Mouse (Mus musculus) hindbrain, embryonic 13.5 days (tissue): ENCODE measurements around the gene Tbc1d10b. TPM values are rescaled to one million over a fixed set of nuclear protein-coding genes. Genes with fewer than 3 reads are reported as not detected.

ENCODE experiments used
- ATAC-seq: fragments of 200-750 bp; cut with Nextera tagmentation; 2 replicates; pipeline ENCODE4 v1.8.0; 2017; ENCODE audit warnings: moderate TSS enrichment; ENCODE audit not compliant: low FRiP score
- H3K27ac ChIP-seq: fragments of 300-500 bp; sonication (generic); 2 replicates; pipeline ENCODE4 v1.5.1; 2015; ENCODE audit warnings: inconsistent platforms, mild to moderate bottlenecking, moderate library complexity
- H3K27me3 ChIP-seq: fragments of 300-500 bp; sonication (generic); 2 replicates; pipeline ENCODE4 v1.6.1; 2015; ENCODE audit warnings: mild to moderate bottlenecking, inconsistent platforms
- H3K36me3 ChIP-seq: fragments of 300-500 bp; sonication (generic); 2 replicates; pipeline ENCODE4 v1.6.1; 2015; ENCODE audit warnings: mild to moderate bottlenecking, inconsistent platforms
- H3K4me1 ChIP-seq: fragments of 300-500 bp; sonication (generic); replicated peaks from 2 replicates; pipeline ENCODE4 v1.6.1; 2015; ENCODE audit warnings: inconsistent platforms
- H3K4me2 ChIP-seq: fragments of 300-500 bp; sonication (generic); 2 replicates; pipeline ENCODE4 v1.6.1; 2015; ENCODE audit warnings: inconsistent platforms, mild to moderate bottlenecking, moderate library complexity
- H3K4me3 ChIP-seq: fragments of 300-500 bp; sonication (generic); 2 replicates; pipeline ENCODE4 v1.5.1; 2015; ENCODE audit warnings: mild to moderate bottlenecking, inconsistent platforms
- H3K9ac ChIP-seq: fragments of 300-500 bp; sonication (generic); 2 replicates; pipeline ENCODE4 v1.6.1; 2015; ENCODE audit warnings: mild to moderate bottlenecking, inconsistent platforms
- H3K9me3 ChIP-seq: fragments of 300-500 bp; sonication (generic); 2 replicates; pipeline ENCODE4 v1.6.1; 2016; ENCODE audit warnings: inconsistent platforms
- WGBS: fragments of 180-500 bp; shearing (Covaris S2); methylation state at CpG from one replicate; pipeline ENCODE4 v1.1.7; 2015; 5-methylcytosine and 5-hydroxymethylcytosine counted together
- polyA plus RNA-seq: library from polyadenylated mRNA; unstranded; fragments of >200 nt; fragmentation: Nextera tagmentation; extraction: Ambion mirVana; gene quantifications from 2 replicates; pipeline ENCODE4 v1.2.1, GENCODE M21; 2015

Tbc1d10b gene
- polyA plus RNA-seq, 1 experiment from 2014 or later: 28.0 TPM

DNA sequence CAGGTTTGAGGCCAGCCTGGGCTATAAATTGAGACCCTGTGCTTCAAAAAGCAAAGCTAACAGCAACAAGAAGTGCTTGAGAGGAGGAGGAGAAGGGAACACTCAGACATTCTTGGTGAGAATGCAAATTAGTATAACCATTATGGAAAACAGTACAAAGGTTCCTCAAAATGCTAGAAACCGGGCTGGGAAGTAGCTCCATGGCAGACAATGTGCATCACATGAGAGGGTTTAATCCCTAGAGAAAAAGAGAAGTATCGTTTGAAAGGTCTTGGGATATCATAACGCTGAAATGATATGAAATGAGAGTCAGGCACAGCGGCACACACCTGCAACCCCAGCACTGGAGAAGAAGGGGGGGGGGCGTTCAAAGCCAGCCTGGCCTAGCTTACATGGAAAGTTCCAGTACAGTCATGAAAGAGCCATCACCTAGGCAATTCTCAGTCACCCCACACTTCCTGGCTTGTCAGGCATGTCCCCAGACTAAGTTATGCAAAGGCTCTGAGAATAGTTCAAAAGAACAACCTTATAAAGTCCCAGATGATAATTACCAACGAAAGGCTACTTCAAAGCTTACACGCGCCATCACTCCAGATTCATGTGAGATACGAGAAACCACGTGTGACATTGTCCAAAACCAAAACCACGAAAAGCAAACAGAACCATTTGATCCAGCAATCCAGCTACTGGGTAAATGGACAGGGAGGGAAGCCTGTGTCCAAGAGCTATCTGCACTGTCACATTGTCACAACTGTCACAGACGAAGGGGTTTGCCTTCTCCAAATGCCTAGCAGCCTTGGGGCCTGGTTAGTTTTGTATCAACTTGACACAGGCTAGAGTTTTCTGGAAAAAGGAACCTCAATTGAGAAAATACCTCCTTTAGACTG is 42.4 kb downstream of the Tbc1d10b start:
- Histone ChIP-seq H3K9me3 (no peaks in the 10 kb centered on the region), H3K27me3 (no peaks in the 10 kb centered on the region)

DNA sequence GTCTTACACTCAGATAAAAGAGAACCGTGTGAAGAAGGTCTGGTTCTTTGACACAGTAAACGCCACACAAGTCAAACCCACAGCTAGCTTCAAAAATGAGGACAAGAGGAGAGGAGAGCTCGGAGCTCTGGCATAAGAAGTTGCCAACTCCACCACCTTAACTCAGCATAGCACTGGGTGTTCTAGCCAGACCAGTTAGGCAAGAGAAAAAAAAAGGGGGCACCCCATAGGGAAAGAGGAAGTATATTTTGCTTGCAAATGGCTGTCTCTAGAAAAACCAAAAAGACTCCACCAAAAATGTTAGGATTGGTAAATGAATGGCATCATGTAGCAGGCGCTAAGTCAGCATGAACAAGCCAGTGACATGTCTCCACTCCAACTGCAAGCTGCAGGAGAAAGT is 44.3 kb downstream of the Tbc1d10b start:
- H3K27ac ChIP-seq: no peak overlapping the region
- H3K4me1 ChIP-seq: no peaks in the 10 kb centered on the region
- no peaks in the 10 kb centered on the region for H3K27me3 ChIP-seq
- ATAC-seq: no peak
- no peak overlapping the region for H3K4me3 ChIP-seq
- H3K9ac ChIP-seq: no peak overlapping the region
- WGBS: 84% methylated on average over 4 of the region's 4 CpGs
- H3K9me3 ChIP-seq: no peaks in the 10 kb centered on the region
- H3K4me2 ChIP-seq: no peak overlapping the region
- H3K36me3 ChIP-seq: no peaks in the 10 kb centered on the region

More for the DNA sequence above, 42.4 kb downstream of the Tbc1d10b start:
- Histone ChIP-seq H3K27ac (no peak overlapping the region), H3K4me2 (no peak overlapping the region), H3K4me3 (no peak overlapping the region), H3K4me1 (no peaks in the 10 kb centered on the region), H3K9ac (no peak overlapping the region), H3K36me3 (no peaks in the 10 kb centered on the region)
- WGBS: 90% methylated on average over 12 of the region's 12 CpGs
- no peak for ATAC-seq

DNA sequence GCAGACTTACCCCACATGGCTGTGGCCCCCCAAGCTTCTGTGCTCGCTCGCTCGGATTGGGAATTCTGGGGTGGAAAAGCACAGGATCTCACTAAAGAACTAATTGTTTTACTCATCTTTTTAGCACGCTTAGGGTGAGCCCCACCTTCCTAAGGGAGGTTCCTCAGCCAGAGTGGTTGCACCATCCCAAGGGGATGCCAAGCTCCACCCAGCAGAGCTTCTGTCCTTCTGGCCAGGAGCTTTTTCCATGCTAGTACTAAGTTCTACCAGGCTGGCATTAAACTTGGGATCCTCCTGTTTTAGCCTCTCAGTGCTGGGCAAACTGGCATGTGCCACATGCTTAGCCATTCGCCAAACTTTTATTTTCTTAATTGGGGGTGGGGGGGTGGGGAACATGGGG is 45.7 kb downstream of the Tbc1d10b start:
- Histone ChIP-seq H3K27me3 (no peaks in the 10 kb centered on the region), H3K4me2 (no peak overlapping the region), H3K9me3 (no peaks in the 10 kb centered on the region), H3K27ac (no peak overlapping the region), H3K9ac (no peak overlapping the region), H3K36me3 (no peaks in the 10 kb centered on the region), H3K4me1 (no peaks in the 10 kb centered on the region), H3K4me3 (no peak overlapping the region)
- ATAC-seq: no peak
- WGBS: 91% methylated on average over 5 of the region's 5 CpGs

DNA sequence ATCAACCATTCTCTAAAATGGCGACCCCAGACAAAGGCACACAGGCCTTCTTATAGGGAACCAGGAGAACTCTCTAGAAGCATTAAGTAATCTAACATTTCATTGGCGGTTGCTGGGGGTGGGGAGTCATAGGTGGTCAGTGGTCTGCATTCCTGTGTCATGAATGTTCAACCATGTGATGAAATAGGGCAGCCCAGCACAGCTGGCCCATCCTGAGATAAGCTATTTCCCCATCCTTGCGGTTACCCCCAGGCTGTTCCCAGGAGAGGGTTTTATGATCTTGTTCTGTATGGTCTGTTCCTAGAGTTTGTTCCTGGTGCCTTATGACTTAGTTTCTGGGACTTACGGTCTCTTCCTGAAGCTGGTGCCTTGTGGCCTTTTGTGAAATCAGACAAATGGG is 50.7 kb downstream of the Tbc1d10b start:
- 89% methylated on average over 4 of the region's 4 CpGs for WGBS
- H3K9me3 ChIP-seq: no peaks in the 10 kb centered on the region
- no peak overlapping the region for H3K9ac ChIP-seq

DNA sequence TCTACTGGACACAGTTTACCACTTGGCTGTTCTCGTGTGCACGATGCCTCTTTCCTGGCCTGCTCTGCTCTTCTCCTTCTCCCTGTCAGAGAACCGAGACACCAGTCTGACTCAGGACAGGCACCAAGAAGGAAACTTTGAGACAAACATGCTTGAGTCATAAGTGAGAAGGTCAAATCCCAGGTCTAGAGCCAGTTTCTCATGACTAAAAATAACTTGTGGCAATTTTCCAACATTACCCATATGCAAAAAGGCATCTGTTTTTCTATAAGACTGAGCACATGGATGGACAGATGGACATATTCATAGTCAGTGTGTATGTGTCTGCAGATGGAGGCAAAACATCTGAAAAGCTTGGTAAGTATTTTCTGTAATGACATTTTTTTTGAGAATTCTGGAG is 54.8 kb downstream of the Tbc1d10b start:
- Histone ChIP-seq H3K9me3 (no peaks in the 10 kb centered on the region), H3K4me1 (no peaks in the 10 kb centered on the region)
- no peak for ATAC-seq

More for the DNA sequence above, 50.7 kb downstream of the Tbc1d10b start:
- H3K4me2 ChIP-seq: no peak overlapping the region
- H3K4me3 ChIP-seq: no peak overlapping the region
- H3K27me3 ChIP-seq: no peaks in the 10 kb centered on the region
- H3K36me3 ChIP-seq: no peaks in the 10 kb centered on the region
- H3K27ac ChIP-seq: no peak overlapping the region
- no peaks in the 10 kb centered on the region for H3K4me1 ChIP-seq
- no peak for ATAC-seq

DNA sequence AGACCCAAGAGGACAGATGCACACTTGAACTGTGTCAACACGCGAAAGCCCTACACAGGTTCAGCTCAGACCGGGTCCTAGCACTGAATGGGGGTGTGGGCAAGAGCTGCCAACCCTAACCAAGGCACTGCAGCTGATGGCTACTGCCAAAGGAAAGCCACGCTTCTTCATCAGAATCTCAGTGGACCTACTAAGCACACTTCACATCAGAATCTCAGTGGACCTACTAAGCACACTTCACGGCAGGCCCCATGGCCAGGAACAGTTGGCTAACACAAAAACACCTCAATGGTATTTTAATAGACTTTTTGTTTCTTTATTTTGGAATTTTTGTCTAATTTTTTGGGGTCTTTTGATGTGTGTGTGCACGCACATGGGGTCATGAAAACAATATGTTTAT is 55.8 kb downstream of the Tbc1d10b start:
- ATAC-seq: no peak
- WGBS: 90% methylated on average over 6 of the region's 6 CpGs
- Histone ChIP-seq H3K4me2 (no peak overlapping the region), H3K9me3 (no peaks in the 10 kb centered on the region), H3K27ac (no peak overlapping the region), H3K27me3 (no peaks in the 10 kb centered on the region), H3K4me1 (no peaks in the 10 kb centered on the region), H3K4me3 (no peak overlapping the region), H3K9ac (no peak overlapping the region), H3K36me3 (no peaks in the 10 kb centered on the region)

More for the DNA sequence above, 54.8 kb downstream of the Tbc1d10b start:
- Histone ChIP-seq H3K4me2 (no peak overlapping the region), H3K9ac (no peak overlapping the region), H3K27ac (no peak overlapping the region), H3K27me3 (no peaks in the 10 kb centered on the region), H3K36me3 (no peaks in the 10 kb centered on the region), H3K4me3 (no peak overlapping the region)
- WGBS: 87% methylated on average over 3 of the region's 3 CpGs

DNA sequence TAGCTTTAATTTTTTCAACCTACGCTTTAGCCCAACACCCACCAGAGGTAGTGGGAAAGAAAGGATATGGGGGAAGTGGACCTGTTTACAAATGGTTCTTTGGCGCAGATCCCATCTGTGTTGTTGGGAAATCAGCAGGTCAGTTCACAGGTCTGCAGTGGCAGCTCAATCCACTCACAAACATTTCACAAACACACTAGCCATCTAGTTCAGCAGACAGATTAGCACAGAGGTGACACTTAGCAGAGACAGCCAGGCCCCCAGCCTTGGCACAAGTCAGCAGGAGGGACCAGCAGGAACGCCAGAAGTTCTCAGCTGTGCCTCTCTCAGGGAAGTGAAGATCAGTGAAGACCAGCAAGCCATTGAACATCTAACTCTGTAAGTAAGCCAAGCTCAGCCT is 60.4 kb downstream of the Tbc1d10b start:
- no peak for ATAC-seq
- Histone ChIP-seq H3K36me3 (no peaks in the 10 kb centered on the region), H3K27ac (no peak overlapping the region), H3K9me3 (no peaks in the 10 kb centered on the region), H3K4me3 (no peak overlapping the region), H3K27me3 (no peaks in the 10 kb centered on the region), H3K9ac (no peak overlapping the region), H3K4me2 (no peak overlapping the region), H3K4me1 (no peaks in the 10 kb centered on the region)
- 77% methylated on average over 3 of the region's 3 CpGs for WGBS

Other genes starting within 250 kb of the Tbc1d10b start
- gene Cdipt, start 232.6 kb downstream of the Tbc1d10b start, polyA plus RNA-seq: 109 and 112 TPM in 2 replicates
- 1.2 and 1.4 TPM in 2 replicates for gene Cdiptos, start 232.4 kb downstream of the Tbc1d10b start, polyA plus RNA-seq
- gene Mvp, start 193.8 kb downstream of the Tbc1d10b start, polyA plus RNA-seq: 4.5 and 5.2 TPM in 2 replicates
- gene Pagr1b, start 192.0 kb downstream of the Tbc1d10b start, polyA plus RNA-seq: 0.45 and 1.1 TPM in 2 replicates
- 41.8 and 53.4 TPM in 2 replicates for gene Pagr1a, start 191.1 kb downstream of the Tbc1d10b start, polyA plus RNA-seq
- 66.8 and 73.4 TPM in 2 replicates for gene Gm42742, start 187.4 kb downstream of the Tbc1d10b start, polyA plus RNA-seq
- gene Prrt2, start 187.3 kb downstream of the Tbc1d10b start, polyA plus RNA-seq: 18.3 and 19.2 TPM in 2 replicates
- 59.8 and 60.8 TPM in 2 replicates for gene Maz, start 181.4 kb downstream of the Tbc1d10b start, polyA plus RNA-seq
- gene Kif22, start 166.0 kb downstream of the Tbc1d10b start, polyA plus RNA-seq: 30.2 and 32.6 TPM in 2 replicates
- gene Zg16, start 121.1 kb downstream of the Tbc1d10b start, polyA plus RNA-seq: not detected in 2 replicates
- 1.5 and 2.1 TPM in 2 replicates for gene AI467606, start 117.1 kb downstream of the Tbc1d10b start, polyA plus RNA-seq
- 0.54 and 0.68 TPM in 2 replicates for gene Qprt, start 86.2 kb downstream of the Tbc1d10b start, polyA plus RNA-seq
- gene Spn, start 70.6 kb downstream of the Tbc1d10b start, polyA plus RNA-seq: 0.06 and 0.09 TPM in 2 replicates
- gene Cd2bp2, start 12.4 kb downstream of the Tbc1d10b start, polyA plus RNA-seq: 83.1 and 84.6 TPM in 2 replicates
- 11.0 and 15.5 TPM in 2 replicates for gene Mylpf, start 422 bp upstream of the Tbc1d10b start, polyA plus RNA-seq
- 58.8 and 61.9 TPM in 2 replicates for gene Zfp553, start 24.6 kb upstream of the Tbc1d10b start, polyA plus RNA-seq
- gene Sept1, start 24.7 kb upstream of the Tbc1d10b start, polyA plus RNA-seq: 21.8 and 23.1 TPM in 2 replicates
- gene Zfp771, start 35.8 kb upstream of the Tbc1d10b start, polyA plus RNA-seq: 54.4 and 57.4 TPM in 2 replicates
- gene Dctpp1, start 52.2 kb upstream of the Tbc1d10b start, polyA plus RNA-seq: 121 and 124 TPM in 2 replicates
- 59.7 and 60.7 TPM in 2 replicates for gene Sephs2, start 65.6 kb upstream of the Tbc1d10b start, polyA plus RNA-seq
- 0.32 and 0.38 TPM in 2 replicates for gene Itgal, start 87.8 kb upstream of the Tbc1d10b start, polyA plus RNA-seq
- 17.1 and 17.3 TPM in 2 replicates for gene Zfp768, start 137.1 kb upstream of the Tbc1d10b start, polyA plus RNA-seq
- 8.1 and 8.6 TPM in 2 replicates for gene Zfp747, start 167.6 kb upstream of the Tbc1d10b start, polyA plus RNA-seq
- gene 9130019O22Rik, start 178.7 kb upstream of the Tbc1d10b start, polyA plus RNA-seq: 5.4 and 5.7 TPM in 2 replicates
- 7.7 TPM in 2 replicates for gene E430018J23Rik, start 185.2 kb upstream of the Tbc1d10b start, polyA plus RNA-seq
- gene Zfp764, start 198.4 kb upstream of the Tbc1d10b start, polyA plus RNA-seq: 4.0 and 4.8 TPM in 2 replicates
- gene Zfp688, start 213.6 kb upstream of the Tbc1d10b start, polyA plus RNA-seq: 34.1 and 35.0 TPM in 2 replicates
- gene Zfp689, start 240.7 kb upstream of the Tbc1d10b start, polyA plus RNA-seq: 15.0 and 16.2 TPM in 2 replicates